Mouse (Mus musculus) embryo, embryonic 11.5 days (tissue): Measurements from ENCODE around the gene Best1.
"Not testable (repeated sequence)": the region's sequence is repeated elsewhere in the genome, so short reads cannot be mapped to it uniquely, and the experiment has no call there.

Source experiments
- DNase-seq: peaks from one replicate; pipeline ENCODE4 v3.0.0-alpha.2; 2012; ENCODE audit warnings: low read depth, low spot score

The Best1 gene

DNA sequence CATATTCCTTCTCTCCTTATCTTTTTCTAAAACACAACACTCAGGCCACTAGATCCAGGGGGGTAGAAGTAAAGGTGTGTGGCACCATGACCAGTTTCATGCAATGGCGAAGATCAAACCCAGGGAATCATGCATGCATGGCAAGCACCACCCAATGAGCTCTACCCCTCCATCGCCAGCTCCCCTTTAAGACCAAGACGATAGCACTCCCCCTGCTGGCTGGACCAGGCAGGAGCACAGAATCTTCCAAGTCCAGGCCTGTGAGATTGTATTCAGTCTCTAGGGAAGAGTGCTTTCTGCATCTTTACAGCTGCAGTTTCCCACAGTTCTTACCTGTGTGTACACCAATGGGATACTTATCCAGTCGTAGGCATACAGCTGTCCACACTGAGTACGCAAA lies 10.1 kb downstream of the Best1 start:
- DNase-seq, result peak; percentile 78

DNA sequence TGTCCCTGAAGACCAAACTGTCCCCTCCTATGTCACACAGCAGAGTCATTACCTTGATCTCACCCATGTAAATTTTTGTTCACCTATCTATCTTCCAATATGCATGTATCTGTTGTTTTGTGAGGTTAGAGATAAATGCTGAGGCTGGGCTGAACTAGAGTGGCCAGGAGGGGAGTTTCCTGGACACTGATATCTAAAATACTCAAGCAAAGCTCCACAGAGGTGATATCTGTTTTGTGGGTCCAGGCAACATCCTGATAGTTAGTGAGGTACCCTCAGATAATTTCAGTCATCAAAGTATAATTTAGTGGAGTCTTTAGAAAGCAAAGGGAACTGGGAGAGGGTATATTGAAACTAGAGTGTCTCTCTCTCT lies 11.6 kb downstream of the Best1 start:
- DNase-seq, result no peak

DNA sequence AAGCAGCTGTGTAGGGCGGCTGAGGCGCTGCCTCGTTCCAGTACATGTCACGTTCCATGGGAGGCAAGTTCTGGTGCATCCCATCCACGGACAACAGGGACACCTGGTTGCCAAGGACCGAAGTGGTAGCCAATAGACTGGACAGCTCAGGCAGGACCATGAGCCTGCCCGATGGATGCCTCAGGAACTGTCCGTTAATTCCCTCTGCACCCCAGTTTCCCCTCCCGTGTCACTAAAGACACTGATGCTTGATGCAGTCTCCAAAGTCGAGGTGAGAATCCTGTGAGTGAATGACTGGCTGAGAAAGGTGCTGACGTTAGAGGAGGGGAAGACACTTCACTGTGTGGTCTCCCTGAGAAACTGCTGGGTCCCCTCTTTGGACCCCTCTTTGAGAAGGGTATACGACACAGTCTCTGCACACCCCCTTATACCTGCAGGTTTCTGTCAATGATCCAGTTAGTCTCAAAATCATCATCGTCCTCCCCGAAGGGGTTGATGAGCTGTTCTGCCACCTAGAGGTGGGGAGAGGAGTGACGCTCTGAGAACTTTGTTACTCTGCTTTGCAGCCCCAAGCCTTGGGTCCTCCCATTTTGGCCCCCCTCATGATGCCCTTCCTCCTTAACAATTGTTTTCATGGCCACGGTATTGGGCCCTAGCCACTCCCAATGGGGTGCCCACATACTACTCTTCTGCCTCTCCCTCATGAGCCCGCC lies 12.1 kb downstream of the Best1 start:
- DNase-seq, result no peak

DNA sequence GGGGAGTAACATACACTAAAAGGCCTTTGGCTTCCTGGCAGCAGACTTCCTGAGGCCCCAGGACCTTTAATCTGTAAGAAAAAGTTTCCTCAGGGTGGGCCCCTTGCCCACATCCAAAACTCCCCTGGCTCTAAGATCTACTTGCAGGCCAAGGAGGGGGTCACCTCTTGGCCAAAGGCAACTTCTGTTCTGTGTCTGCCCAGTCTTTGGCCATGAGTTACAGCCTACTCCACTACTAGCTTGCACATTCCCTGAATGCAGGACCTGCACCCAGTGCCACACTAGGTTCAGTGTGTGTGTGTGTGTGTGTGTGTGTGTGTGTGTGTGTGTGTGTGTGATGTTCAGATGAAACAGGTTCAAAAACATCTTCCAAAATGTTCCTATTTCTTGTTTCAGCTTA lies 13.8 kb downstream of the Best1 start:
- no peak for DNase-seq

DNA sequence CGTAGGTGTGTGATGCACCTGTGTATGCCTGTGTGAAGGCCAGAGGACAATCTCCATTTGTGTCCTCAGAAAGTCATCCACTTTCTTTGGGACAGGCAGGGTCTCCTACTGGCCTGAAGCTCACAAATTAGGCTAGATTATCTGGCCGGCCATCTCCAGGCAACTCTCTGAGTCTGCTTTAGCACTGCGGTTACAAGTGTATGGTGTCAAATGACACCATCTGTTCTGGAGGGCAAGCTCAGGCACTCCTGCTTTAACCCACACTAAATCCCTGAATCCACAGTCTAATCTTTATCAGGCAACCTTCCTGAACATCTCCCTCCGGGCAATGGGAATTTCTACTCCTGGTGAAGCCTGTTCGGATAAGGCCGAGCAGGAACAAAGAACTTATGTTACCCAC lies 14.2 kb downstream of the Best1 start:
- no peak for DNase-seq

DNA sequence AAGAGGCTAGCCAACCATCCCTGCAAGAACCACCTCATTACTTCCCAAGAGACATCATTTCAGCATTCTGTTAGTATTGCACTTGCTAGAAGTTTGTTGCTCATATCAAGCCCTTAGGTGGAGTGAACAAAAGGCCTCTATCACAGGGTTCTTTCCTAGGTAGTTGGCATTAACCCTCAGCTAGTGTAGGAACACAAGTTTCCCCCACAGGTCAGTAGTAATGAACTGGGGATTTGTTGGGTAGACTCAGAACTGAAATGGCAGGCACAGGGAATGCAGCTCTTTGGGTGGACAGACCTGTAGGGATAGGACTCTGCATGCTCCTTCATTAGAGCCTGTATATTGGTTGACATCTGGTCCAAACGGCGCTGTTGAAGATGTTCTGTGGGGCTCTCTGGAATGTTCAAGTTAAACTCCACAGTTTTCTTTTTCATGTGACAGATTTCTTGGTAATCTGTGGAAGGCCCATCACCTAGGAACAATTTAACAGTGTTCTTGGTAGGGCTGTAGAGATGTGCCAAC lies 15.5 kb downstream of the Best1 start:
- DNase-seq, result no peak

DNA sequence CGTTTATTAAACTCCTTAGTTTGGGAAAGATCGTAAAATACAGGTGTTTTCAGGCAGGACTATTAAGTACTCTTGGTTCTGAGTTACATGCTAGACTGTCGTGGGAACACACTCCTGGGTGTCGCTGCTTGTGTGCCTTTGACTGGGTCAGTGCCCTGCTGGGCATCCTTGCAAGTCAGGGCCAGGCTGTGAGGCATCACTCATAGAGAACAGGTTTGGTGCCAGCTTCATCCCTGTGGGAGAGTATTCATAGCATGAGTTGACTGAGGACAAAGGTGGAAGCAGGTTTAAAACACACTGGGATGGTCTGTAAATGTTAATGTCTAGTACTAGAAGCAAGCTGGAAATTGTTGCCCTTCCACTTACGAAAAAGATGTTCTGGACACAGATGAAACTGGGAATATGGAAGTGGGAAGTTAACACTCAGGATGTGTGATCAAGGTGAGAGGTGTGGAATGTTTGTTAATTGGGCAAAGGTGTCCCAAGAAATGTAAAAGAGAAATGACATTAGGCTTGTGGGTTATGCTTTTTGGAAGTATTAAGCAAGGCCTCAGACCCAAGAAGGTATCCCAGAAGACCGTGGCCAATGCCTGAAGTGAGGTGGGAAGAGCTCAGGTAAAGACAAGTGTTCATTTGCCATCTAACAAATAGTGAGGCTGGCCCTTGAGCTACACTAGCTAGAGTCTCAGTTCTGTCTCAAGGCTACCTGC lies 16.1 kb downstream of the Best1 start:
- no peak for DNase-seq

DNA sequence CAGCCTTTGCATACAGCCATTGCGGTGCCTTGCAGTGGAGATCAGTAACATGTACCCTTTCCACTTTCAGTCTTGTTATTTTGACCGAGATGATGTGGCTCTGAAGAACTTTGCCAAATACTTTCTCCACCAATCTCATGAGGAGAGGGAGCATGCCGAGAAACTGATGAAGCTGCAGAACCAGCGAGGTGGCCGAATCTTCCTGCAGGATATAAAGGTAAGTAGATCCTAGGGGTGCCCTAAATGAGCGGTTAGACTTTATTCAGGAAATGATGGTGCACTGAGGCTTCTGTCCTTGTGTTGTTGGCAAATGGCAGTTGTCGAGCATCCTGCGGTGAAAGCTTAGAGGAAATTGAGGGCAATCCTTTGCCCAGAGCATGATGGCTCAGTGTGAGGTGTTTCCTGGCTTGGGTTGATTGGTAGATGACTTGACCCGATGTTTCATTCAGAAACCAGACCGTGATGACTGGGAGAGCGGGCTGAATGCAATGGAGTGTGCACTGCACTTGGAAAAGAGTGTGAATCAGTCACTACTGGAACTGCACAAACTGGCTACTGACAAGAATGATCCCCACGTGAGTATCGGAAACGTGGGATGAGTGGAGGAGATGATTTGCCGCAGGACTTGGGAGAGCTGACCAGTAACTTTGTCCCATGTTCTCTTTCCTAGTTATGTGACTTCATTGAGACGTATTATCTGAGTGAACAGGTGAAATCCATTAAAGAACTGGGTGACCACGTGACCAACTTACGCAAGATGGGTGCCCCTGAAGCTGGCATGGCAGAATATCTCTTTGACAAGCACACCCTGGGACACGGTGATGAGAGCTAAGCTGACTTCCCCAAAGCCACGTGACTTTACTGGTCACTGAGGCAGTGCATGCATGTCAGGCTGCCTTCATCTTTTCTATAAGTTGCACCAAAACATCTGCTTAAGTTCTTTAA lies 17.1 kb downstream of the Best1 start:
- no peak for DNase-seq

DNA sequence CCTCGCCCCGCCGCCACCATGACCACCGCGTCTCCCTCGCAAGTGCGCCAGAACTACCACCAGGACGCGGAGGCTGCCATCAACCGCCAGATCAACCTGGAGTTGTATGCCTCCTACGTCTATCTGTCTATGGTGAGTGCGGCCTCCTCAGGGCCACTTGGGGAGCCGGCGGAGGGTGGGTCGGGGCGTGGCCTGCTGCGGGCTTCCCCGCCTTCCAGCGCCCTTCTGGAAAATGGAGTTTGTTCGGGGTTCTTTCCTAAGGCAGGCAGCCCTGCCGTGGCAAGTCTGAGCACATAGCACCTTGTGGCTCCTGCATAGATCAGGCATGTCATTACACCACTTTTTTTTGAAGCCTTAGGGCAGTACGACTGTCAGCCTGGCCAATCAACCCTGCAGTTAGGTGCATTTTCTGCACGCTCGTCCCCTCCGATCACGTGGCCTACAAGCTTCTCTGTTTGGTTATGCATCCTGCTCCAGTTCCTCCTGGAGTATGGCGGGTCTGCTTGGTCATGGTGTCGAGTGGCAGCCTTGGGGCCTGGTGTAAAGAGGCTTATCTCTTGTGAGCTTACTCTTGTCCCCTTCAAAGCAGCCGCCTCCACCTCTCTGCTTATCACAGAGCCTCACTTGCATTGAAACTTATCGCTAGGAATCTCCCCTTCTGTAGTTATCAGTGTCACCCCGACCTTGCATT lies 18.4 kb downstream of the Best1 start:
- DNase-seq, result peak; percentile 44

DNA sequence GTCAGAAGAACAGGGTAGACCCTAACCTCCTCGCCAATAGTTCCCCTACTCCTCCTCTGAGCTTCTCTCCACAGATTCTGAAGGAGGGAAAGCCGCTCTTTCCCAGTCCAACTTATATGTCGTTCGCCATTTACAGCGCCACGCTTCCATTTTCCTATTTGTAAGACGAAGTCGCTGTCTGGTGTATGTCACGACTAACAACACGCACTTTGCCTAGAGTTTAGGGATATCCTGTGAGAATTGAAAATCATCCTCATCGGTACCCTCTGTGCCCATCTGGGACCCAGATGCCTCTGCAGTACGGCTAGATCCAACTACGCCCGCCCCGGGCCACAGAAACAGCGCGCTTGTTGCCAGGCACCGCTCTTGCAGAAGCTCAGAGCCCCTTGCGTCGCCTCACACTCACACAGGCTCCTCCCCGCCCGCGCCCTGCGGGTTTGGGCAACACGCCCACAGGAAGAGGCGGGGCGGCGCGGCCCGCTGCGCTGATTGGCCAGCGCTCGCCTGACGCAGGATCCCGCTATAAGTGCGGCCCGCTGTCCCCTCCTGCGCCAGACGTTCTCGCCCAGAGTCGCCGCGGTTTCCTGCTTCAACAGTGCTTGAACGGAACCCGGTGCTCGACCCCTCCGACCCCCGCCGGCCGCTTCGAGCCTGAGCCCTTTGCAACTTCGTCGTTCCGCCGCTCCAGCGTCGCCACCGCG lies 19.1 kb downstream of the Best1 start:
- DNase-seq, result peak; percentile 96

DNA sequence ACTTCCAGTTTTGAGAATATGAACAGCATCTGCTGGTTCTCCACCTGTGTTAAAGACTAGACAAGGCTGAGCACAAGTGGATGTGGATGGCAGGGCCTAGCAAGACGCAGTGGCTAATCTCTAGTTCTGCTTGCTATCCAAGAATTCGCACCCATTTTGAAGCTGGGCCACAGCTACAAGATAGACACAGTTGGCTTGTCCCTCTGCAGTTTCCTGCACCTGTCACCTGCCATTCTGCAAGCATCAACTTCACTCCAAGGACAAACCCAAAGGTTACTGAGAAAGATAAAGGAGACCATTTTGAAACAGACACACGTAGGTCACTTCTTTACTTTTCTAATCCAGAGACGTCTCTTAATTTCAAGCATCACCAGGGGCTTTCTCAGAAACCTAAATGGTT lies 19.8 kb downstream of the Best1 start:
- DNase-seq, result no peak

DNA sequence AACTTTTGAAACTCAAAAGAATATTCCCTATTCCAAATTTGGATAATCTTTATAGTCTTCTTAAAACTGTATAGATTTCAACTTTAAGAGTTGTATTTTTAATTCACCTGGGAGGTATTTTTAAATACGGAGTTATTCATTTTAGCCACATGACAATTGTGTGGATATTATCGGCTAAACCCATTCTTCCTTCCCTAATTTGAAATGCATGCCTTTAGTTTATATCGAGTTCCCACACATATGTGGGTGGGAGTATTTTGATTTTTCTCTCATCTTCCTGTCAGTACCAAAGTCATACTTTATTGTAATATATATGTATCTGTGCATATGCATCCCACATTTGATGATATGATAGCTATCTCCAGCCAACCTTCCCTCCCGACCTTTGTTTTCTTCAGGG lies 21.2 kb downstream of the Best1 start, which contains the start of gene Fth1:
Gene Fth1 (plus strand): TSS at position 341 of the 400 bp plus-strand sequence.
- no peak for DNase-seq

DNA sequence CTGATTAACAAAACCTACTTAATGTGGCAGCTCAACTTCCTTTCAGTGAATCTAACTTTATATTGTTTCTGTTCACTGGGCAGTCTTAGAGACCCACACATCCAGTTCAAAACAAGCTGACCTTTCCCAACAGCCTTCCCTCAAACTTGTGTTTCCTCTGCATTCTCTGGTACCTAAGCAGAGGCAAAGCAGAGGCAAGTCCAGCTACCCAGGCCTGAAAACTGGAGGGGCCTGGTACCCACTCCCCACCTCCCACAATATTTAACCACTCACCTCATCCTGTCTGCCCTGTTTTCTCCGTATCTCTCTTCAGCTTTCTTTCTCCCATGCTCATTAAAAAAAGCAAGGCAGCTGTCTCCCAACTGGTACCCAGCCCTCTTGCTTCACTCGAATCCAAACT lies 22.3 kb downstream of the Best1 start:
- DNase-seq, result no peak

DNA sequence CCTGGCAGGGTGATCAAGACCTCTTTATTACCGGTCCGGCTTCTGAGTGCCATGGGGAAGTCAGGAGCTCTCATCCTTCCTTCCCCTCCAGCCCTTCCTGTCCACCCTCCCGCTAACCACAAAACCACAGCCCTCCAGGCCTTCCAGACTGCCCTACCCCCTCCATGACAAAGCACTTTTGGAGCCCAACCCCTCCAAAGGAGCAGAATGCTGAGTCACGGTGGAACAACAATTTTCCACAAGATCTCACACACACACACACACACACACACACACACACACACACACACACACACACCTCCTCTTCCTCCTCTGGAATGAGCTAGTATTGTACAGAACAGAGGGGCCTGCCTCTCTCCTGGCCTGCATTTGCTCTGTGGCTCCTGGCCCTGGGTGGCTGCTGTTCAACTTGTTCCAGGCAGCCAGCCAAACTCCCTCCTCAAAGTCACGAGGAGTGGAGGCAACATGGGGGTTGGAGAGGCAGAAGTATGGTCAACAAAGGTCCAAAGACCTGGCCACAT lies 22.9 kb downstream of the Best1 start:
- DNase-seq, result no peak

DNA sequence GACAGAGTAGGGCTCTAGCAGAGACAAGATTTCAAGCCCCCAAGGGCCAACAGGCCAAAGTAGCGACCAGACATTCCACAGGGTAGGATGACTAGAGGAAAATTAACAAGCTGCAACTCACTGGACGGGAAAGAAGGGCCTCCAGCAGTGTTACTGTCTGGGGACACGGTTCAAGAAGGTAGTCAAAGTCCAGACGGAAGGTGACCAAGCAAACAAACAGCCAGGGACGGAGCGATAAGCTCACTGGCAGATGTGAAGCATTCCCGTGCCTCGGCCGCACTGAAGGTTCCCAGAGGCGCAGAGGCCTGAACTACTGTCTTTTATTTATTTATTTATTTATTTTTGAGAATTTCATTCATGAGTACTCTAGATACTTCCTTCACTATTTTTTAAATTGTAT lies 24.3 kb downstream of the Best1 start:
- DNase-seq, result no peak

DNA sequence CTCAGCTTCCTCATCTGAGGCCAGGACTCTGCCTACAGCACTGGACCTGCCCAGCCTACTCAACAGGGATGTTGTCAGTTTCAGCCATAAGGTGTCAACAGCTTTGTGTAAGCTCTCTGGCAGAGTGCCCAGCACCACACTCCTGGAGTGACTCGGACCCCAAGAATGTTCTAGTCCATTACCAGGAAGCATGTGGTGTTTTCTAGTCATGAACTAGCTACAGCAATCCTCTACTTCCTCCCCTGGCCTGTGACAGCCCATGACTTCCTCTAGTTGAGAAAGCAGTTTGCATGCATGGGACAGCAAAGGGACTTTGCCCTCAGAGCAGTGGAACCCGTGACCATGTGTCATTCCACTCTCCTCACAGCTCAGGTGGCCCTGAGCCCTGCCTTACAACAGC lies 26.6 kb downstream of the Best1 start:
- not testable (repeated sequence) for DNase-seq

DNA sequence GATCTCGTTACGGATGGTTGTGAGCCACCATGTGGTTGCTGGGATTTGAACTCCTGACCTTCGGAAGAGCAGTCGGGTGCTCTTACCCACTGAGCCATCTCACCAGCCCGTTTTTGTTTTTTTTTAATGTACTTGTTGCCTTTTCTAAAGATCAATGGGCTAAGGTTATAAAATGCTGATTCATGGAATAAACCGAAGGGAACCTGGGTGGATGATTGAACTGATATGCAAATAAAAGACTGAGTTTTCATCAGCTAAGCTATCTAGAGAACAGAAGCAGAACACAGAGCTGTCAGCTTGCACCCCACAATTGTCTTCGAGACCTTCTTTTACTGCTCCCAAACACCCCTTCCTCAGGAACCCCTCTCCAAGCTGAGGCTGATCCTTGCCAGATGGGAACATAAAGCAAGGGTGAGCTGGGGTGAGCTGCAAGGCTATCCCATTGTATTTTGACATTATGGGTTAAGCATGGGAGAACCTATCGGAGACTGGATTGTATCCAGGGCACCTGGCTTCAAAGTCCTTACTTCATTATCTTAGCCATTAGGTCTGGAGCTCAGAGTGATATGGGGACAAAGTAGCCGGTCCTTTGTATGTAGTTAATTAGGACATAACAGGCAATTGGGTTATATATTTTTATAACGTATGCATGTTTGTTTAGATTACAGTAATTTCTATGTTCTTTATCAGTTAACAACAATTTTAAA lies 33.2 kb downstream of the Best1 start:
- DNase-seq, result no peak

DNA sequence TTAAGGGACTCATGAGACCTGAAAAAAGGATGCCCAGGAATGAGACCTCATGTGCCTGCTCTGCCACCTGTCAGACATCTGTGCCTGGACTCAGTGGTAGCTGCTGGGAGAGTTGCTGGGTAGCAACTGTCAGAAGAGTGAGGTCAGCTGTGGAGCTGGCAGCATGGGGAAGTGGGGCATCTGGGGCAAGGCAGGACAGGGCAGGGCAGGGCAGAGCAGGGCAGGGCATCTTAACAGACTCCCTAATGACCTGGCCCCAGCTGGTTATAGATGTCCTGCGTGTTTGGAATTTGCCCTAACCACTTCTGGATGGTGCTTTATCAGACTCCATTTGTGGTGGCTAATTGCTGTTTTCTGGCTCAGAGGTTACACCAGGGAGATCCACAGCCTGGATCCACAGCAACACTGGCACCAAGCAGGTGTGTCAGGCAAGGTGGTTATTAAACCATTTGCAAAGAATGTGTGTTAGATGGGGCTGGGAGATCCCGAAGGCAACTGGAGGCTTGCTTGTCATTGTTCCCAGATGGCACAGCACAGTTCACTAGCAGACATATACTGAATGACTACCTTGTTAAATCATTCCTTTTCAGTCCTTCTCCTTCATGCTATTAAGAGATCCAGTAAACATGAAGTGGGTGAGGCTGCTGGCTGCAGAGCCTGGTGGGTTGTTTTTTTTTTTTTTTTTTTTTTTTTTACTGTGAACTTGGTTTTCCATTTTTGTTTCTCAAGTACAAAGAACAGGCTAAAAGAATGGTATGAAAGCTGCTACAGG lies 35.2 kb downstream of the Best1 start:
- DNase-seq, result no peak
